Mouse (Mus musculus) heart, postnatal 10 days (tissue): ENCODE results near the gene Bcat1. TPM values are rescaled to one million over a fixed set of nuclear protein-coding genes. Genes with fewer than 3 reads are reported as not detected.

Experiments used
- DNase-seq, 2 experiments: peaks; one replicate each; pipeline ENCODE4 v3.0.0; 2021
- intact Hi-C: fragments of 180-260 bp; cut with DNase I; formaldehyde crosslinking; loops from one replicate; pipeline ENCODE4 v1.15.1; 2025
- total RNA-seq, 2 experiments: library from RNA; stranded (reverse); gene quantifications; 2 replicates each; pipeline ENCODE4 v1.2.3; 2021

The Bcat1 gene
- 1 to 10 TPM; 3.0 to 4.0 TPM for total RNA-seq

DNA sequence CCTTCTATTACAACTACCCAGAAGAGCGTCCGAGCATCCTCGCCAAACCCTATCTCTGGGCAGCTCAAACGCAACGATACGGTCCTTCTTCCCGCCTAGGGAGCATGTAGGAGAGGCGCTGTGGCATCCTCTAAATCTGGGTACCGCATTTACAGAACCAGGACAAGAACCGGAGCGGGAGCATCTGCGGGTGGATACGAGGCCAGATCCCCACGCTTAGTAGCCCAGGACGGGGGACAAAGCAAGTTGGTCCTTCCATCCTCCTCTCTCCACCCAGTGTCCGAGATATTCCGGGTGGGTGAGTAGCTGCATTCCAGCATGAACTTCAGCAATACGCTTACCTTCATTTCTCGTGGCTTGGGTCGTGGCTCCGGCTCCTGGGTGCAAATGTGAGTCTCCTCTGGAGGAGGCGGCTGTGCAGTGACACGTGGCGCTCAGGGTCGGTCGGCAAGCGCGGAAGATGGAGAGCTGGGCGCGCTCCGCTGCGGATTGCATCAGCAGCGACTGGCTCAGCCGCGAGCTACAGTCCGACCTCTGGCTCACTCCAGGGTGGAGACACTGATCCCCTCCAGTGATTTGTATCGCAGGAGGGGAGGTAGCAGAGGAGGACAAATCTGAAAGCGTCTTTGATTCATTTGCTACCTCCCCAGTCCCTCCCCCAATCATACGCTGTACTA, at the start of gene Bcat1:
Bcat1 (minus strand) TSS at position 637 of the 677 bp plus-strand sequence.
- intact Hi-C loops = no loop called here
- peak; percentile 20 to 37 for DNase-seq

DNA sequence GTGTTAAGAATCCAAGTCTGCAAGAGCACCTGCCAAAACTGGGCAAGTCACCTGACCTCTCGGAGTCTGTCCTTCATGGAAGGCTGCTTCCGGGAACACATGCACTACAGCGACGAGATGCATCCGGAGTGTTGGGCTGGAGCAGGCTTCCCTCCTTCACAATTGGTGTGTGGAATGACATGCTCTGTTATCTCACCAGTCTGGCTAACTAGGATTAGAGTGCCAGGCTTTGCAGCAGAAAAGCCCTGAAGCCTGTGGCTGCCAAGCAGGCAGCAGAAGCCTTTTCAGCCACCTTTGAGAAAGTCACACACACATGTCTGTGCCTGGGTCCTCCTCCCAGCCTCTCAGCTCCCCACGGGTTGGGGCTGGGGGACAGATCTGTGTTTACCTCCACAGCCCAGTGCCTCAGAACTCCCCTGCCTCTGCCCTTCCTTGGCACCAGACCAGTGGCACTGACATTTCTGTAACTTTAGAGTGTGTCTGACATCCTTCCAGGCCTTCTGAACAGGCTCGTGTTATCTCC, 49.7 kb upstream of the Bcat1 start:
- peak; percentile 71 to 76 for DNase-seq
- intact Hi-C loops = no loop called here

DNA sequence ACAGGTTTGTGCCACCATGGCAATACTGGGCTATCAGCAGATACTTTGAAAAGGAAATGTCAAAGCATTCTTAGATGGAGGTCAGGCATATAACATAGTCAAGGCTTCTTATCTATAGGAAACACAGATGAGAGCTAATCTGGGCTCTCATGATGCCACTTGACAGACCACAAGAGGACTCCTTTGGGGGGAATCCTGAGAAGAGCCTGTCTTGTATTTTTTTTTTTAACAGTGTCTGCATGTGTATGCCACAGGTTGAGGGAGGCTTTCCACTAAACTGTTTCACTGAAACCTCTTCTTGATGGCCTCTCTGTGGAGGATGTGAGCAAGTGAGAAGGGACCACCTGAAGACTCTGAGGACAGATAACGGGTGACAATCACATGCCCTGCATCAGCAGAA, 48.6 kb upstream of the Bcat1 start:
- intact Hi-C loops = no loop called here
- DNase-seq = no peak

DNA sequence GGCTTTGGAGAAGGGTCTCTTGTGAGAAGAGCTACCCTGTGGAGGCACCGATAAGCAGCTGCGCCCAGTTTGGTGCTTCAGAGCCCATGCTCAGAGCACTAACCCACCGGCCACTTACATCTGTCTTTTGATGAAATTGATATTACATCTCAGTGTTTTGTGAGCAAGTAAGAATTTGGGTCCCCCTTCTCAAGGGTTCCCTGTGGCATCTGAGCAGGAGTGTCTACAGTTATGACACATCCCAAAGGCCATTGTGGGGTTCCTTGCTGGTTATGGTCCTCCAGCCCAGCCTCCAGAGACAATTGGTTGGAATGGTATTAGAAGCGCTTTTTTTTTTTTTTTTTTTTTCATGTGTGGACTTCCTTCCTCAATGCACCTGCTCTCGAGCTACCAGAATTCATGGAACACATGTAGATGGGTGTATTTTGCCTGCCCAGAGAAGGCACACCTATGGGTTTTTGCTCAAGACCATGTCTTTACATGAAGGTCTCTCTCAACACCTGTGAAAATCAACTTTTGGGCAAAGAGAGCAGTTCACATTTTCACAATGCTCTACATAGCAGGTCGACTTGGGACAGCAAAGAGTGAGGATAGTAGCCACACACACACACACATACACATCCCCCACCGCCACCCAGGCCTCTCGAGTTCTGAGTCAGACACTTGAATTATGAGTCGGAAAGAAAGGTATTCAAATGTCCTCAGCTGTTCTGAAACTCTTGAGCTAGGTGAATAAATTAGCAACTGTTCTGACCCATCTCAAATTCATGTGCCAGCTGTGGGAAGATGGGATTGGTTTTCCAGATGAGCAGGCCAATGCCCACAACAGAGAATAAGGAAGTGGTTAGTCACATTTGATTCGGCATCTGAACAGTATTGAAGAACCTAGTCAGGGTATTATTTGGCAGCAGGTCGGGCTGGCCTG, 47.4 kb upstream of the Bcat1 start:
- intact Hi-C loops = no loop called here

DNA sequence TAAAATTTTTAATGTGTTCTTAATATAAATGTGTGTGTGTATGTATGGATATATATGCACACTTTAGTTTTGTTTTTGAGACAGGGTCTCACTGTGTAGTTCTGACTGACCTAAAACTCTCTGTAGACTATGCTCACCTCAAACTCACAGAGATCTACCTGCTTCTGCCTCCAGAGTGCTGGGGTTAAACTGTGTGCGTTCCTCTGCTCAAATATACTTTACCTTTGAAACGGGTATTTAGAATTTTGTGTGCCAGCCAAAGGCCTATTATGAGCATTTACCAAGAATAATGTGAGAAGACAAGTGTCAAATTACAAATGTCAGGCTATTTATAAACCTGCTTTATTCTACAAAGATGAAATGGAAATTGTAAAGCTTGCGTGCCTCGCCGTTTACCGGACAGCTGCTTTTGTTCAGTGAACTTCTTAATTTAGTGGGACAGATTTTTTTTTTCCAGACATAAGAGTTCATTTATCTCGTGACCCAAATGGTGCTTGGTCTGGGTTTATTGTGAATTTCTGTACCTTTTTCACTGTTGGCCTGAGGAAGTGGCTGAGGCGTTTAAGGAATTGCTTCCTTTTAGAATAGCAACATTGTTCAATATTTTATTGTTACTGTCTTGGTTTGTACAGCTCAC, 46.6 kb upstream of the Bcat1 start:
- intact Hi-C loops = no loop called here
- peak; percentile 20 for DNase-seq

More for the DNA sequence above, 47.4 kb upstream of the Bcat1 start:
- DNase-seq = no peak

DNA sequence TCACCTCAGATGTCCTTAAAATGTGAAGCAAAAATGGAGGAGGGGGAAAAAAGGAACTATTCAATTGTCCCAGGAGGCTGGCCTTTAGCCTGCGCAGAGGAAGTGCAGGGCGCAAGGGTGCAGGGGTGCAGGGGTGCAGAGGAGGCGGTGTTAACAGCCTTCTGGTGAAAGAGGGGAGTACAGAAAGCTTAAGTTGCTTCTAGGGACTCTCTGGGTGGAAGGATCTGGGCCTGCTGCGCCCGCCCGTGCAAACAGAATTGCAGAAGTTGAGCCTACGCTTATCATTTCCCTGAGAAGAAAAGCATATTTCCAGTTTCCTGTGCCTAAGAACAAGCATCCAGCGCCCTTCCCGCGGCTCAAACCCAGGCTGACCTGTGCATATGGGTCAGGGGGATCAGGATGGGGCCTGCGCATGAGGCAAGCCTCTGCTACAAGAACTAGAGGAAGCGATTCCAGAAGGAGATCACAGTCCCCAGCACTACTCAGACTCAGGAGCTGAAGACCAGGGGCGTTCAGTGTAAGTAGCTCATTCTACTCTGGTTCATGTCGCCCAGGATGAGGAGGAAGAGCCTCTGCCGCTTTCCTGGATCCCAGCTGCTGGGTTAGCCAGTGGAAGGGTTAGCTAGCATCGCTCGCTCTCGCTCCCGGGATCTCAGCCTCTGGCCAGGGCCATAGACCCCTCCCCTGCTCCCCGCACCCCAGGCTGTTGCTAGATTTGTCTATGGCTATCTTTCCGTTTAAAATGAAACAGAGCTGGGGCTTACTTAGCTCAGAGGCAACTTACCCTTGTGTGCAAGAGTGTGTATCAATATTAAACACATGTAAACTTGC, 45.8 kb upstream of the Bcat1 start:
- intact Hi-C loops = no loop called here
- DNase-seq = peak; percentile 31 to 34

DNA sequence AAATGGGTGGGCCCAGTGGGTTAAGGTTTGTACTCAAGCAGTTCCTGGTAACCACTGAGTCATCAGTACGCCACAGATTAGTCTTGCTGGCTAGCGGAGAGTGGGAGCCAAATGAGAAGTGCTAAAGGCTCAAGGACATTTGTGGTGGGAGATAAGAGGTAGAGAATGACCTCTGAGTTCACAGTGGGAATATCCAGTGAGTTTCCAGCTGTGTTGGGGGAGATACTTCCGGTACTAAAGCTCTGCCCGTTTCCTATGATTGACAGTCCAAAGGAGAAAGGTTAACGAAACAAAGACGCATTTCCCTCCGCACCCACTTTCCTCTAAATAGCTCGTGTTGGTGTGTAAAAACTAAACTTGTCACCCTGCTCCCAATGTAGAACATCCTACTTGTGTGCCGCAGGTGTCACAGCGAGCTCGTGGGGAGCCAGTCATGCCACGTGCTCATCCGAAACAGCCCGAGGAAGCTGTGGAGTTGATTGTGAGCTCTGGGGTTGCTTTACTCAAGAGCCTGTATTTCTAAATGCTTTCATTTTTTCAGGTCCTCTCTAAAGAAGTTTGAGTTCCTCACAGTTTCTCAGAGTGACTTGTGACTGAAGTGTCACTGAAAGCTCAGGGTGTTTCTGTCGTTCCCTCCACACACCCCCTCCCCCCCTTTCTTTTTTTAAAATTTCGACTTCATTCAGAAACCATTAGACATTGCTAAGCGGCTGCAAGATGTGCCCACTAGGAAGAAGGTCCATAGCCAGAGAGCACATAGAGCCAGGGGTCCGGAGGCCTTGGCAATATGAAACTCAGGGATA, 45.0 kb upstream of the Bcat1 start:
- DNase-seq = peak; percentile 49 to 52
- intact Hi-C loops = no loop called here

DNA sequence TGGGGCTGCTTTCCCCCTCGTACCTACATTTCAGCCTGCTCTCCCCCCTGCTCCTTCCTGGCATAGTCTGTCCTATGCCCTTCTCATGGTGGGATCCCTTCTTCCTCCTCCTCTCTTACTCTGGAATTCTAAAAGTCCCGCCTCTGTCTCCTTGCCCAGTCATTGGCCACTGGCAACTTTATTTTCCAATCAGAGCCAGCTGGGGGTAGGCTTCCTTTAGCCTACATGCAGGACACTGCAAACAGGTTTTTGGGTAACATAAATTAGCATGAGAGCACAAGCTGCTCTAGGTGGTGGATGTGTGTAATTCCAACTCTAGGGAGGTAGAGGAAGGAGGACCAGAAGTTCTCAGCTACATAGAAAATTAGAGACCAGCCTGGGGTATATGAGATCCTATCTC, 44.1 kb upstream of the Bcat1 start:
- peak in 1 of 2 experiments; percentile 24 for DNase-seq
- intact Hi-C loops = no loop called here

DNA sequence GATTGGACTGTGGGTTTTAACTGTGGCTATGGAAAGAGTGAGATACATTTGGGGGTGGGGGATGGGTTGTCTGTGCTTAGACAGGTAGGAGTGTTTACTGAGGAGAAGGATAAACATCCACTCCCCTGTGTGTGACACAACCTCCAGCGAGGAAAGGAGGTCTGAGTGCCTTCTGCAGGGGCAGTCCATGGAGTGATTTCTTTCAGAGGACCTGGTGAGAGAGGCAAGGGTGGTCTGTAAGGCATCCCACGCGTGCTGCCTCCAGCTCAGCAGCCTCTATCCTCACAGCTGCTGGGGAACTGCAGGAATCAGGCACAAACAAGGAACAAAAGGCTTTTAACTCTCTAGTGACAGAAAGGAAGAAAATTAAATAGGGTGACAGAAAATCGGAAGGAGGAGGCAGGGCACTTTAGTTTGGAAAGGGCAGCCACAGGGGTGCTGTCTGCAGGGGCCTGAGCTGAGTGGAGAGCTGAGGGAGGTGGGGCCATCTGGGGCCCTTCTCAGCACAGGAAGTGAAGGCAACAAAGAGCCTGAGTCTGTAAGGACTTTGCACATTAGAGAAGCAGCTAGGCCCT, 40.2 kb upstream of the Bcat1 start:
- intact Hi-C loops = no loop called here

DNA sequence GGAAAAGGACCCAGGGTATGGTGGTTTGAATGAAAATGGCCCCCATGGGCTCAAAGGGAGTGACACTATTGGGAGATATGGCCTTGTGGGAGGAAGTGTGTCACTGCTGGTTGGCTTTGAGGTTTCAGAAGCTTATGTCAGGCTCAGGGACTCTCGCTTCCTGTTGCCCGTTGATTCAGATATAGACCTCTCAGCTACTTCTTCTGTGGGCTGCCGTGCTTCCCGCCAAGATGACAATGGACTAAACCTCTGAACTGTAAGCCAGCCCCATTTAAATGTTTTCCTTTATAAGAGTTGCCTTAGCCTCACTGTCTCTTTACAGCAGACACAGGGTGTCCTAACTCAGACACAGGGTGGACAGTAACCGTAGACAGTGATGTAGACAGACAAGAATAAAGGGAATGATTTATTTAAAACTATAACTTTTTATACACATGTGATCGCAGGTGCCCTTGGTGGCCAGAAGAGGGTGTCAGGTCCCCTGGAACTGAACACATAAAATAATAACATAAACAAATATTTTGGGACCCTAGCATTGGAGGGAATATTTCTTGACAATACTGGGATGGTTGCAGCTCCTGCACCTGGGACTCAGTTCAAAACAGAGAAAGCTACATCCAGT, 39.6 kb upstream of the Bcat1 start, which contains the start of gene Lrmp:
Lrmp (plus strand) TSS at position 178 of the 622 bp plus-strand sequence.
- DNase-seq = no peak
- intact Hi-C loops = no loop called here

More for the DNA sequence above, 40.2 kb upstream of the Bcat1 start:
- no peak for DNase-seq

DNA sequence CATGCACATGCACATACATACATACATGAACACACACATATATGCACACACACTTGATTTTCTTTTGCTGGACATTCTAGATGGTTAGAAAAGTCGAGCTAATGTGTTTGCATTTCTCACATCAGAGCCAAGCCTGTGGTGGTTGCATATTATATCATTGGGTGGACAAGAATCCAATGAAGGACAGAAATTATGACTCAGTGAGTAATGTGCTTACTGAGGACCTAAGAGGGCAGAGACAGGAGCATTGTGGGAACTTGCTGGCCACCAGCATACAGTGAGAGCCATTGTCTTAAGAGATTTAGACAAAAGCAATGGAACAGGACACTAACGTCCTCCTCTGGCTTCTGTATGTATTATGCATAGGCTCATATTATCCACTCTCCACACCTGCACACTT, 38.6 kb upstream of the Bcat1 start:
- intact Hi-C loops = no loop called here
- DNase-seq = no peak

DNA sequence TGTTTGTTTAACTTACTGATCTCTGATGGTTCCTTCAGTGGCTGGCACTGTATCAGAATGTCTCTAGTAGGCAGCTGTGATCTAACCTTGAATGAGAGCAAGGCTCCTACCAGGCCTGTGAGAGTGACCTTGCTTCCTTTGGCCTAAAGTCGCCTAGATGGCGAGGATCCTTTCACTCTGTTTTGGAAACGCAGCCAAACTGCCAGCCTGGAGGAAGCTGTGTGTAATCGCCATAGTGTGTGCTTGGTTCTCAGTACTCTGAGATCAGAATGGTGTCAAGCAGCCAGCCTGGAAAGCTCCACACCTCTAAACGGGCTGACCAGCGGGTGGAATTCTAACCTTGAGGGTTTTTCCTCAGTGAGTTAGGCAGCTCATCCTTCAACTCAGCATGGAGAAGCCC, 36.9 kb upstream of the Bcat1 start:
- no peak for DNase-seq
- intact Hi-C loops = no loop called here

DNA sequence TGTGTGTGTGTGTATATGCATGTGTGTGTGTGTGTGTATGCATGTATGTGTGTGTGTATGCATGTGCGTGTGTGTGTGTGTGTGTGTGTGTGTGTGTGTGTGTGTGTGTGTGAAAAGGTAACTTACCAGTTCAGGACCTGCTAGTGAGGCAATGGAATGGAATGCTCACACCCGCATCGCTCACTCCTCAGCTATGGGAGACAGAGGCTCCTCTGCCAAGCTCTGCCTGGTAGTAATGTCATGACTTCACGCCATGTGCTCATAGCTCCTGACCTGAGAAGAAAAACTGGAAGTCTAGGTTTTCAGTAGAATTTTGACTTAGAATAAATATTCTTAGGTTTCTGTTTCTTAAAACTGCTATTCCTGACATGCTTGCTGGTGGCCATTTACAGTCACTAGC, 34.8 kb upstream of the Bcat1 start:
- DNase-seq = no peak
- intact Hi-C loops = no loop called here

DNA sequence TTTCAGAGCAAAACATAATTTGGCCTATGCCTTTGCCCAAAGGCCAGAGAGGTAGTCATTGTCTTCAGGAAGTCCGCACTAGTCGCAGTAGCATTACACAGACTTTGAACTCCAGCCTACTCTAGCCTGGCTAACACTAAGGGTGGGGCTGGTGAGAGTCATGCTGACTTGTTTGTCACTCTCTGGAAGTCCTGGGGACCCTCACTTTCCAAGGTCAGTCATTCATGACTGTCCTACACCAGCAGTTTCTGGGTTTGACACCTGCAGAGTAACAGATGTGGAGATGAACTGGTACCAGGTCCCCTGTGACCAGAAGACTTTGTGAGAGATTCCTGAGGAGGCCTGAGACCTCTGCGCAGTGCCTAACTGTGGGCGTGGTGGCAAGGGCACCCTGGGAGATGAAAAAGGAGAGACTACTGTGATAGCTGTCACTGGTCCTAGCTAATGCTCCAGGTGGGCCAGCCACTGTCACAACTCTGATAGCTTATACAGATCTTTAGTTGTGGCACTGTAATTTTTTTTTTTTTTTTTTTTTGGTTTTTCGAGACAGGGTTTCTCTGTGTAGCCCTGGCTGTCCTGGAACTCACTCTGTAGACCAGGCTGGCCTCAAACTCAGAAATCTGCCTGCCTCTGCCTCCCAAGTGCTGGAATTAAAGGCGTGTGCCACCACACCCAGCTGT, 30.3 kb upstream of the Bcat1 start:
- intact Hi-C loops = no loop called here
- no peak for DNase-seq

DNA sequence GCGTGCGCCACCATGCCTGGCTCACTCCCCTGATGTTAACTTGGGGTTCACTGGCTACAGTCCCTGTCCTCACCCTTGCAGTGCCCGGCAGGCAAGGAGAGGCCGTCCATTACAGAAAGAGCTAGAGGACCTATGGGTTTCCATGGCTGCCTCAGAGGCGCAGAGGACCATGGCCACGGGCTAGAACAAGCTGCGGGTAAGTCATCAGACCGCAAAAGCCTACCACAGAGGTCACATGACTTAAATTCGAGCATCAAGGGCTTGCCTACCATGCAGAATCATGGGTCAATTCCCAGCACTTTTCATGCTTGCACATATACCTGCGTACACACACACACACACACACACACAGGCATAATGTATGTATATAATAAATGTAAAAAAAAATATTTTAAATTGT, 29.5 kb upstream of the Bcat1 start:
- DNase-seq = no peak
- intact Hi-C loops = no loop called here

DNA sequence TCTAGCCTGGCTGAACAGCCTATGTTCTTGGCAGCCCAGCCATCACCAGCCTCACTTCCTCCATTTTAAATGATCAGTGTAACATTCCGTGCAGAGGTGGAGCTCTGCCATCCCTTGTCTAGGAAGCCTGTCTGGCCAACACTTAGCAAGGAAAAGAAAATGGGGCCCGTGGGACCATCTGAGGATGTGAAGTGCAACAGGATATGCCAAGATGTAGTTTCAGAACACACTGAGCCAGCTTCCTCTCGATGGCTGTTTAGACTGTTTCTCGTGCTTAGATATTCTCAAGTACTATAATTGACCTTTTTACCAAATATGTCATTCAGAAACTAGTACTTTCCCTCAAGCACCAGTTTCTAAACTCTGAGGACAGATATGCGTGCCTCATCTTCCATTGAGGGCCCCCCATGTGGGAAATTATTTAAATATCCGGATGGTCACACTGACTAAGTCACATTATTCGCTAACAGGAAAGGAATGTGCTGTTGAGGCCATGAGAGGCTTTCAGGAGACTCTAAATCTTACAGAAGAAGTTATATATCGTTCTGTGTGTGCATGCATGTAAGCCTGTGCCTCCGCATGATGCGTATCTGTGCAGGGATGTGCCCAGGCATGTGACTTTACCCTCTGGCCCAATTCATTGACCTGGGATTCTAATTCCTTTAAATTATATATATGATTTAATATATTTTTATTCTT, 28.4 kb upstream of the Bcat1 start:
- peak; percentile 26 to 32 for DNase-seq
- intact Hi-C loops = no loop called here

DNA sequence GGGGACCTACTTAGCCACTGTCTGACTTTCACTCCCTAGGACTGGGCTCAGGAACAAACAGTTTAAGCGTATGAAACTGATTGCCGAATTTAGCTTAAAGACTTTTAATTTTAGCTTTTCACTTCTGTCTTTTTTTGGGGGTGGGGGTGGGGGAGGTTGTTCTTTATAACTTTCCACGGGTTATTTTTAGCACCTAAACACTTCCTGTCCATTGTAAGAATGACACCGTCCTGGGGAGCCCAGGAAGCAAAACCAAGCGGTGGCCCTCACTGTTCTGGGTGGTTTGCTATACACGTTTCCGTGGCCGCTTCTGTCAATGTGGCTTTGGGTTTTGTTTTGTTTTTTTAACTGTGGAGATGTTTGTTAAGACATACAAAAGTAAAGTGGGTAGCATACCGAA, 24.9 kb upstream of the Bcat1 start:
- intact Hi-C loops = no loop called here
- no peak for DNase-seq

DNA sequence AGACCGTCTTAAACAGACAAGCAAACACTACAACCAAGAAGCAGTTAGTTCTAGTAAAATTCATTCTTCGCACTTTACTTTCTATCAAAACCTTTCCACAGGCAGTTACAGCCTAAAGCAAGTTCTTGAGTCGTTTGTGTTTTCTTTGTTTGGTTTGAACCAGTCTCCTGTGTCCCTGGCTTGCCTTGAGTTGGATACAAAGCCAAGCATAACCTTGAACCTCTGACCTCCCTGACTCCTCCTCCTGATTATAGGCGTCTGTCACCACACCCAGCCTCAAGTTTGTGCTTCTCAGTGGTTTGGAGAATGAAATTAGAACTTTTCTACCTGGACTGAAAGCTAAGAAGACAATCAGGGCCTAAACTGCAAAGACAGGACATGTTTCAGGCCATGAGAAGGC, 18.4 kb upstream of the Bcat1 start:
- DNase-seq = no peak
- intact Hi-C loops = no loop called here
